Mouse (Mus musculus) limb, embryonic 14.5 days (tissue): ENCODE data around the gene Amer2. TPM values are rescaled to one million over a fixed set of nuclear protein-coding genes. Genes with fewer than 3 reads are reported as not detected.

Experiments
- ATAC-seq: fragments of 200-750 bp; cut with Nextera tagmentation; 2 replicates; pipeline ENCODE4 v1.8.0; 2017; ENCODE audit warnings: low read depth, moderate number of reproducible peaks, moderate TSS enrichment; ENCODE audit not compliant: low FRiP score
- DNase-seq: peaks from one replicate; pipeline ENCODE4 v3.0.0-alpha.2; 2015; ENCODE audit warnings: low spot score
- H3K27ac ChIP-seq: fragments of 300-500 bp; sonication (generic); replicated peaks from 2 replicates; pipeline ENCODE4 v1.5.1; 2014; ENCODE audit warnings: low read depth, mild to moderate bottlenecking, low read length, moderate library complexity, mixed read lengths
- H3K27me3 ChIP-seq: fragments of 300-500 bp; sonication (generic); 2 replicates; pipeline ENCODE4 v1.6.1; 2014; ENCODE audit warnings: low read length, mixed read lengths; ENCODE audit not compliant: control insufficient read depth, insufficient read depth
- H3K36me3 ChIP-seq: fragments of 300-500 bp; sonication (generic); 2 replicates; pipeline ENCODE4 v1.6.1; 2014; ENCODE audit warnings: mild to moderate bottlenecking, low read length, moderate library complexity, mixed read lengths; ENCODE audit not compliant: control insufficient read depth, insufficient read depth
- H3K4me1 ChIP-seq: fragments of 300-500 bp; sonication (generic); 2 replicates; pipeline ENCODE4 v1.6.1; 2014; ENCODE audit warnings: antibody characterized with exemption, low read length, mixed read lengths; ENCODE audit not compliant: control insufficient read depth, insufficient read depth
- H3K4me2 ChIP-seq: fragments of 300-500 bp; sonication (generic); replicated peaks from 2 replicates; pipeline ENCODE4 v1.6.1; 2014; ENCODE audit warnings: low read depth, mild to moderate bottlenecking, low read length, moderate library complexity; ENCODE audit not compliant: severe bottlenecking
- H3K4me3 ChIP-seq: fragments of 300-500 bp; sonication (generic); replicated peaks from 2 replicates; pipeline ENCODE4 v1.5.1; 2014; ENCODE audit warnings: low read length
- H3K9ac ChIP-seq: fragments of 300-500 bp; sonication (generic); 2 replicates; pipeline ENCODE4 v1.6.1; 2014; ENCODE audit warnings: mild to moderate bottlenecking, low read depth, low read length, moderate library complexity; ENCODE audit not compliant: severe bottlenecking
- H3K9me3 ChIP-seq: fragments of 300-500 bp; sonication (generic); 2 replicates; pipeline ENCODE4 v1.6.1; 2016; ENCODE audit warnings: low read length; ENCODE audit not compliant: control insufficient read depth
- POLR2A ChIP-seq: fragments of 200-500 bp; IDR thresholded peaks from 2 replicates; pipeline ENCODE4 v1.8.0; 2012; ENCODE audit warnings: inconsistent platforms, mild to moderate bottlenecking, moderate library complexity, borderline replicate concordance; ENCODE audit not compliant: insufficient read depth, insufficient read length; ENCODE audit errors: extremely low read depth
- WGBS: fragments of 180-500 bp; shearing (Covaris S2); extraction: QIAGEN DNeasy Blood & Tissue Kit; methylation state at CpG from one replicate; pipeline ENCODE4 v1.1.7; 2014; 5-methylcytosine and 5-hydroxymethylcytosine counted together
- polyA plus RNA-seq, 2 experiments: library from polyadenylated mRNA; depleted of rRNA in 1 of 2; stranded (reverse) in 1 of 2; unstranded in 1 of 2; fragments of >200 nt; fragmentation: Nextera tagmentation in 1 of 2; extraction: Ambion mirVana in 1 of 2; gene quantifications; 2 replicates each; pipeline versions ENCODE4 v1.2.1 to v1.2.3; 2012 to 2014

The Amer2 gene
- polyA plus RNA-seq, 2 experiments: 0.58 to 0.89 TPM

- no peaks in the 10 kb centered on the region for H3K36me3 ChIP-seq
- no peak overlapping the region for H3K27ac ChIP-seq
- no peak overlapping the region for H3K9ac ChIP-seq
- H3K4me1 ChIP-seq: peaks cover 3% of the 10 kb centered on the region
- H3K4me3 ChIP-seq: no peak overlapping the region
- no peak for TF ChIP-seq POLR2A
- 88% methylated on average over 5 of the region's 5 CpGs for WGBS
- no peaks in the 10 kb centered on the region for H3K27me3 ChIP-seq
- no peak for ATAC-seq
- no peak for DNase-seq
- no peaks in the 10 kb centered on the region for H3K9me3 ChIP-seq
- H3K4me2 ChIP-seq: no peak overlapping the region
Observed at GRCm38 (mm10) chr14:60406543-60406942, 33.5 kb downstream of the Amer2 start.

- H3K4me2 ChIP-seq: no peak overlapping the region
- 52% methylated on average over 9 of the region's 9 CpGs for WGBS
- ATAC-seq (no peak), DNase-seq (no peak)
- no peak overlapping the region for H3K4me3 ChIP-seq
- no peaks in the 10 kb centered on the region for H3K36me3 ChIP-seq
- TF ChIP-seq POLR2A: no peak
- H3K27ac ChIP-seq: no peak overlapping the region
- H3K27me3 ChIP-seq: no peaks in the 10 kb centered on the region
- H3K9me3 ChIP-seq: no peaks in the 10 kb centered on the region
- H3K9ac ChIP-seq: no peak overlapping the region
- peaks cover 3% of the 10 kb centered on the region; the same call in 1 of the 2 replicates for H3K4me1 ChIP-seq
Observed at GRCm38 (mm10) chr14:60407319-60407718, 34.3 kb downstream of the Amer2 start.

GRCm38 (mm10) chr14:60409702-60410491 lies 36.8 kb downstream of the Amer2 start:
- ATAC-seq (no peak), DNase-seq (peak; percentile 27)
- Histone ChIP-seq H3K27ac (no peak overlapping the region), H3K4me2 (no peak overlapping the region), H3K4me1 (peaks cover 11% of the 10 kb centered on the region), H3K9me3 (no peaks in the 10 kb centered on the region), H3K36me3 (no peaks in the 10 kb centered on the region), H3K4me3 (no peak overlapping the region), H3K9ac (no peak overlapping the region), H3K27me3 (no peaks in the 10 kb centered on the region)
- no peak for TF ChIP-seq POLR2A
- 14% methylated on average over 12 of the region's 12 CpGs for WGBS

GRCm38 (mm10) chr14:60411229-60411628 lies 38.2 kb downstream of the Amer2 start:
- Histone ChIP-seq H3K4me1 (peaks cover 13% of the 10 kb centered on the region), H3K27me3 (no peaks in the 10 kb centered on the region), H3K9me3 (no peaks in the 10 kb centered on the region), H3K36me3 (no peaks in the 10 kb centered on the region), H3K9ac (no peak overlapping the region), H3K27ac (no peak overlapping the region), H3K4me3 (no peak overlapping the region), H3K4me2 (no peak overlapping the region)
- no peak for ATAC-seq
- TF ChIP-seq POLR2A: no peak
- no peak for DNase-seq
- 72% methylated on average over 6 of the region's 6 CpGs for WGBS

GRCm38 (mm10) chr14:60414691-60415090 lies 41.6 kb downstream of the Amer2 start:
- peak overlapping the region; percentile 63 for H3K27ac ChIP-seq
- peaks cover 10% of the 10 kb centered on the region for H3K4me1 ChIP-seq
- no peak overlapping the region for H3K9ac ChIP-seq
- H3K9me3 ChIP-seq: no peaks in the 10 kb centered on the region
- WGBS: 53% methylated on average over 8 of the region's 8 CpGs
- no peak overlapping the region for H3K4me2 ChIP-seq
- no peak for TF ChIP-seq POLR2A
- no peaks in the 10 kb centered on the region for H3K36me3 ChIP-seq
- ATAC-seq (no peak; the same call in 1 of the 2 replicates), DNase-seq (peak; percentile 55)
- H3K27me3 ChIP-seq: no peaks in the 10 kb centered on the region
- H3K4me3 ChIP-seq: no peak overlapping the region
